Mouse (Mus musculus) lung, postnatal 0 days (tissue): Measurements from ENCODE around the gene Tfb1m.

Source experiments
- CTCF ChIP-seq: IDR thresholded peaks from 2 replicates; pipeline ENCODE4 v1.5.1; 2016; ENCODE audit warnings: antibody characterized with exemption, mild to moderate bottlenecking
- EP300 ChIP-seq: IDR thresholded peaks from 2 replicates; pipeline ENCODE4 v1.6.1; 2016; ENCODE audit warnings: antibody characterized with exemption, mild to moderate bottlenecking, control low read depth

DNA sequence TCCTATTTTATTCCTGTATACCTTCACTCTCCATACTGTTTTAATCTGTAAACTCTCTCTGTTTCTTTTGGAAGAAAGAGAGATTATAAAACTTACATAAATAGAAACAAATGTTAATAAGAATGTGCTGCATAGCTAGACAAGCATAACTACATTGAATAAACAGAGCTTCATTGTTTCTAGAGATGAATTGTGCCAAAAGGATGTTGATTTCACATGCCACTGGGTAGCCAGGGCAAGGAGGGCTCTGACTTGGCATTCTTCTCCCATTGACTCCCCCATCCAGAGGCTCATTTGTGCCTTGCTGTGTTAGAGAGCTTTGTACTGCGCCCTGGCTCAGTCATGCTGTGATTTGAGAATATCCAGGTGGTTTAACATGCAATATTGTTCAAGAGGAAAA is 40.3 kb upstream of the Tfb1m start:
- TF ChIP-seq CTCF (no peak), EP300 (no peak)
